Mouse (Mus musculus) CH12.LX (cell line): ENCODE data around the gene Cwc15. TPM values are rescaled to one million over a fixed set of nuclear protein-coding genes. Genes with fewer than 3 reads are reported as not detected.
"Not testable (repeated sequence)": the region's sequence is repeated elsewhere in the genome, so short reads cannot be mapped to it uniquely, and the experiment has no call there.

Experiments used
- DNase-seq: peaks from one replicate; pipeline ENCODE4 v3.0.0-alpha.2; 2013; ENCODE audit errors: extremely low read depth
- H3K27ac ChIP-seq: 2 replicates; pipeline ENCODE4 v1.5.1; 2012; ENCODE audit warnings: low read depth, mild to moderate bottlenecking, control low read depth, moderate library complexity; ENCODE audit not compliant: insufficient read depth
- H3K27me3 ChIP-seq: replicated peaks from 2 replicates; pipeline ENCODE3; 2012; ENCODE audit warnings: inconsistent platforms
- H3K36me3 ChIP-seq, 2 experiments: replicated peaks in 1 of 2; 2 replicates each; pipeline versions ENCODE3 to v1.6.1; 2012; ENCODE audit warnings: inconsistent platforms in 1 of 2, low read length in 1 of 2, mild to moderate bottlenecking in 1 of 2, mixed read lengths in 1 of 2, moderate library complexity in 1 of 2; ENCODE audit not compliant: control insufficient read depth in 1 of 2, insufficient read depth in 1 of 2
- H3K4me1 ChIP-seq, 2 experiments: 2 replicates each; pipeline ENCODE4 v1.6.1; 2012; ENCODE audit warnings: inconsistent platforms in 1 of 2, moderate library complexity in 1 of 2; ENCODE audit not compliant: insufficient read depth in 2 of 2, control insufficient read depth in 1 of 2
- H3K4me2 ChIP-seq: 2 replicates; pipeline ENCODE4 v1.6.1; 2012; ENCODE audit warnings: low read depth, mild to moderate bottlenecking, control low read depth; ENCODE audit not compliant: poor library complexity, insufficient read depth, severe bottlenecking
- H3K4me3 ChIP-seq, 3 experiments: fragments of 150-350 bp in 1 of 3; sonication (generic) in 1 of 3; replicated peaks in 1 of 3; 2 replicates each; pipeline versions ENCODE3 to v1.5.1; 2011 to 2012; ENCODE audit warnings: low read depth in 2 of 3, low read length in 2 of 3, mild to moderate bottlenecking in 2 of 3, moderate library complexity in 2 of 3, control low read depth in 1 of 3, improper control_type of control experiment in 1 of 3, inconsistent platforms in 1 of 3, mixed read lengths in 1 of 3; ENCODE audit not compliant: poor library complexity in 1 of 3
- H3K79me2 ChIP-seq: replicated peaks from 2 replicates; pipeline ENCODE4 v1.6.1; 2012; ENCODE audit warnings: mild to moderate bottlenecking, moderate library complexity; ENCODE audit not compliant: control insufficient read depth, poor library complexity, insufficient read depth, severe bottlenecking; ENCODE audit errors: extremely low read depth
- H3K9ac ChIP-seq: 2 replicates; pipeline ENCODE4 v1.6.1; 2012; ENCODE audit warnings: low read depth, mild to moderate bottlenecking, control low read depth, moderate library complexity; ENCODE audit not compliant: insufficient read depth
- H3K9me3 ChIP-seq: replicated peaks from 2 replicates; pipeline ENCODE3; 2012; ENCODE audit warnings: low read length, inconsistent platforms, mixed read lengths
- BHLHE40 ChIP-seq: IDR thresholded peaks from 2 replicates; pipeline ENCODE4 v1.6.1; 2011; ENCODE audit warnings: mild to moderate bottlenecking, low read depth, low read length, improper control_type of control experiment
- CHD2 ChIP-seq: IDR thresholded peaks from 2 replicates; pipeline ENCODE4 v1.6.1; 2011; ENCODE audit warnings: low read length, improper control_type of control experiment
- CTCF ChIP-seq, 2 experiments: IDR thresholded peaks in 1 of 2; conservative IDR thresholded peaks in 1 of 2; 2 replicates each; pipeline ENCODE4 v1.5.1; 2011 to 2012; ENCODE audit warnings: low read depth in 2 of 2, low read length in 2 of 2, improper control_type of control experiment in 1 of 2, inconsistent platforms in 1 of 2, mild to moderate bottlenecking in 1 of 2, moderate library complexity in 1 of 2
- E2F4 ChIP-seq: IDR thresholded peaks from 2 replicates; pipeline ENCODE4 v1.6.1; 2011; ENCODE audit warnings: low read depth, low read length, improper control_type of control experiment; ENCODE audit not compliant: insufficient replicate concordance
- EP300 ChIP-seq: IDR thresholded peaks from 2 replicates; pipeline ENCODE4 v1.6.1; 2011; ENCODE audit warnings: low read length, improper control_type of control experiment
- ETS1 ChIP-seq: conservative IDR thresholded peaks from 2 replicates; pipeline ENCODE4 v1.6.1; 2012; ENCODE audit warnings: low read depth, mild to moderate bottlenecking, inconsistent platforms, low read length, improper control_type of control experiment, moderate library complexity
- HCFC1 ChIP-seq: IDR thresholded peaks from 2 replicates; pipeline ENCODE4 v1.6.1; 2012; ENCODE audit warnings: low read depth, mild to moderate bottlenecking, inconsistent platforms, low read length, improper control_type of control experiment
- IRF4 ChIP-seq: IDR thresholded peaks from 2 replicates; pipeline ENCODE4 v1.6.1; 2014; ENCODE audit warnings: low read depth, mild to moderate bottlenecking, inconsistent platforms, low read length, improper control_type of control experiment
- JUN ChIP-seq: IDR thresholded peaks from 2 replicates; pipeline ENCODE4 v1.6.1; 2011; ENCODE audit warnings: low read depth, mild to moderate bottlenecking, low read length, improper control_type of control experiment, moderate library complexity; ENCODE audit not compliant: insufficient read depth
- JUND ChIP-seq: conservative IDR thresholded peaks from 2 replicates; pipeline ENCODE4 v1.6.1; 2011; ENCODE audit warnings: low read depth, low read length, improper control_type of control experiment
- MAX ChIP-seq: IDR thresholded peaks from 2 replicates; pipeline ENCODE4 v1.6.1; 2011; ENCODE audit warnings: low read length, improper control_type of control experiment
- PAX5 ChIP-seq: IDR thresholded peaks from 2 replicates; pipeline ENCODE4 v1.6.1; 2012; ENCODE audit warnings: low read length, inconsistent platforms, mixed read lengths
- POLR2AphosphoS2 ChIP-seq: IDR thresholded peaks from 2 replicates; pipeline ENCODE4 v1.6.1; 2011; ENCODE audit warnings: low read depth, low read length, improper control_type of control experiment
- RCOR1 ChIP-seq: conservative IDR thresholded peaks from 2 replicates; pipeline ENCODE4 v1.6.1; 2012; ENCODE audit warnings: low read depth, mild to moderate bottlenecking, inconsistent platforms, low read length, improper control_type of control experiment
- SMC3 ChIP-seq: IDR thresholded peaks from 2 replicates; pipeline ENCODE4 v1.6.1; 2011; ENCODE audit warnings: low read depth, low read length, improper control_type of control experiment
- ZC3H11A ChIP-seq: IDR thresholded peaks from 2 replicates; pipeline ENCODE4 v1.6.1; 2012; ENCODE audit warnings: low read depth, mild to moderate bottlenecking, inconsistent platforms, low read length, improper control_type of control experiment
- ZKSCAN1 ChIP-seq: IDR thresholded peaks from 2 replicates; pipeline ENCODE4 v1.6.1; 2012; ENCODE audit warnings: low read depth, inconsistent platforms, low read length, improper control_type of control experiment, borderline replicate concordance
- ZMIZ1 ChIP-seq: IDR thresholded peaks from 2 replicates; pipeline ENCODE4 v1.6.1; 2012; ENCODE audit warnings: low read depth, mild to moderate bottlenecking, inconsistent platforms, low read length, improper control_type of control experiment
- dilution Hi-C: fragments of 300-500 bp; cut with MboI; formaldehyde crosslinking; loops from 2 replicates; pipeline ENCODE4 v1.14.3; 2020; ENCODE audit warnings: low sequenced_read_pairs; ENCODE audit not compliant: extremely low pct_unique_long_range_greater_than_20kb, extremely low pct_ligation_motif_present
- in situ Hi-C: fragments of 300-500 bp; cut with MboI; formaldehyde crosslinking; loops from 3 replicates; pipeline ENCODE4 v1.14.3; 2019; ENCODE audit warnings: low sequenced_read_pairs, low pct_ligation_motif_present, low pct_unique_long_range_greater_than_20kb, mixed read lengths
- polyA plus RNA-seq: library from polyadenylated mRNA; unstranded; fragments of >175 nt; gene quantifications from 2 replicates; pipeline ENCODE4 v1.2.1, GENCODE M21; 2012; ENCODE audit warnings: low read depth; ENCODE audit not compliant: insufficient read length
- total RNA-seq, 2 experiments: library from RNA; depleted of rRNA; stranded (reverse); fragments of 300-350 nt in 1 of 2; fragments of >200 nt in 1 of 2; gene quantifications; 2 replicates each; pipeline ENCODE4 v1.2.3; 2012 to 2014

The Cwc15 gene
- total and polyA plus RNA-seq, 3 experiments = 107 to 221 (median 190) TPM

DNA sequence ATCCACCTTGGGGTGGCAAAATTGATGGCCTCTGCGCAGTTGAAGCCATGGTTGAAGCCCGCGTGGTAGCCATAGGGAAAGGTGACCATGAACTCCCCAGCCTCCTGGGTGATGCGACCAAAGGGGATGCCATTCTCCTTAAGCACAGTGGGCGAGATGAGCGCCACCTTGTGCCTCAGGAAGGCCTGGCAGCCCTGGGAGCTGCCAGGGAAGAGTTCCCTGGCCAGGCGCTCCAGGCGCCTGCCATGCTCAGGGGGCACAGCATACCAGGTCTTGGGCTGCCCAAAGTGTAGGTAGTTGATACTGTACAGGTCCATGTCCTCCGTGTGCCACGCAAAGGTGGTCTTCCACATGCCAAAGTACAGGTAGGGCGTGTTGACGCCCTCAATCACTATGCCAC lies 36.7 kb upstream of the Cwc15 start:
- H3K4me2 ChIP-seq, dilution Hi-C loops, in situ Hi-C loops, H3K9me3 ChIP-seq, H3K4me3 ChIP-seq, H3K9ac ChIP-seq, H3K4me1 ChIP-seq, H3K27ac ChIP-seq, H3K79me2 ChIP-seq, H3K27me3 ChIP-seq, H3K36me3 ChIP-seq, DNase-seq: not testable (repeated sequence)
- TF ChIP-seq SMC3 (0 out of 2 replicates have a peak, but pooled peaks have one; percentile 5), CTCF (conservative IDR thresholded peaks at IDR 0.05 in 1 of 2, IDR thresholded peaks at IDR 0.05 in 1 of 2; ENCODE audit: low read depth in 2 of 2, low read length in 2 of 2) (peak in 1 of 2 experiments; percentile 20; a peak in 2 of 4 replicates)

- Histone ChIP-seq H3K4me2 (peak overlapping the region; percentile 87), H3K27ac (peak overlapping the region; percentile 69), H3K79me2 (peaks cover 12% of the 10 kb centered on the region), H3K9ac (peak overlapping the region; percentile 57), H3K4me3 (peak overlapping the region; percentile 79 to 94 (median 91)), H3K36me3 (peaks cover 14 to 40% of the 10 kb centered on the region in 2 experiments), H3K27me3 (no peaks in the 10 kb centered on the region), H3K9me3 (no peaks in the 10 kb centered on the region), H3K4me1 (peaks cover 3 to 23% of the 10 kb centered on the region in 2 experiments; a peak in 3 of 4 replicates)
- DNase-seq = peak; percentile 55
- in situ Hi-C loops (no loop called here), dilution Hi-C loops (no loop called here)
- TF ChIP-seq JUND = peak; percentile 30; the same call in 1 of the 2 replicates
- TF ChIP-seq EP300 = 0 out of 2 replicates have a peak, but pooled peaks have one; percentile 8
- TF ChIP-seq ZC3H11A = no peak
- no peak for TF ChIP-seq MAX
- TF ChIP-seq PAX5 = no peak
- TF ChIP-seq E2F4 = no peak
- TF ChIP-seq ETS1 = peak; percentile 51; the same call in 1 of the 2 replicates
- no peak for TF ChIP-seq CHD2
- no peak for TF ChIP-seq ZKSCAN1
- no peak for TF ChIP-seq POLR2AphosphoS2
- no peak; the same call in 1 of the 2 replicates for TF ChIP-seq BHLHE40
- TF ChIP-seq IRF4 = peak; percentile 60; the same call in 1 of the 2 replicates
- TF ChIP-seq ZMIZ1 = no peak
- TF ChIP-seq RCOR1 = no peak
- TF ChIP-seq JUN = no peak
- TF ChIP-seq HCFC1 = no peak
These were observed 1.3 kb upstream of the Cwc15 start for GRCm38 (mm10) chr9:14498896-14499705.
